Mouse (Mus musculus): ENCODE measurements at regions not wholly inside any gene's neighbourhood (a gene's known extent, or its start where the extent isn't known, plus 50 kb on each side); places are given as distances from the start of the nearest gene placed in this dataset.

- no peak for DNase-seq (ENCODE audit: low spot score)
Measured at GRCm38 (mm10) chr12:86830247-86830585, 54.4 kb downstream of the Irf2bpl start.

GRCm38 (mm10) chr12:86829581-86830246, 54.9 kb downstream of the Irf2bpl start:
- DNase-seq (ENCODE audit: low spot score), result no peak

- no peak for DNase-seq (ENCODE audit: low spot score)
Measured at GRCm38 (mm10) chr12:86827241-86827606, 57.4 kb downstream of the Irf2bpl start.

- no peak for DNase-seq (ENCODE audit: low spot score)
Measured at GRCm38 (mm10) chr12:86826420-86827240, 58.0 kb downstream of the Irf2bpl start.

GRCm38 (mm10) chr12:86825584-86826419, 58.8 kb downstream of the Irf2bpl start:
- DNase-seq (ENCODE audit: low spot score), result no peak

GRCm38 (mm10) chr12:86824860-86825583, 59.6 kb downstream of the Irf2bpl start:
- DNase-seq (ENCODE audit: low spot score), result peak; percentile 83

- DNase-seq (ENCODE audit: low spot score), result peak; percentile 77
Measured at GRCm38 (mm10) chr12:86823855-86824589, 60.6 kb downstream of the Irf2bpl start.

GRCm38 (mm10) chr12:86823488-86823854, 61.1 kb downstream of the Irf2bpl start:
- DNase-seq (ENCODE audit: low spot score), result no peak

GRCm38 (mm10) chr12:86821183-86821582, 63.4 kb downstream of the Irf2bpl start:
- no peak for DNase-seq (ENCODE audit: low spot score)

- no peak for DNase-seq (ENCODE audit: low spot score)
Measured at GRCm38 (mm10) chr12:86819568-86819967, 65.0 kb downstream of the Irf2bpl start.

- DNase-seq (ENCODE audit: low spot score), result no peak
Measured at GRCm38 (mm10) chr12:86819163-86819562, 65.4 kb downstream of the Irf2bpl start.

GRCm38 (mm10) chr12:86818201-86818600, 66.4 kb downstream of the Irf2bpl start:
- no peak for DNase-seq (ENCODE audit: low spot score)

GRCm38 (mm10) chr12:86816702-86817610, 67.6 kb downstream of the Irf2bpl start:
- no peak for DNase-seq (ENCODE audit: low spot score)

GRCm38 (mm10) chr12:86816171-86816701, 68.4 kb downstream of the Irf2bpl start:
- DNase-seq (ENCODE audit: low spot score), result peak; percentile 47

GRCm38 (mm10) chr12:86814740-86815139, 69.9 kb downstream of the Irf2bpl start:
- no peak for DNase-seq (ENCODE audit: low spot score)
